Comparison of ENCODE assay signal across 8 mouse cellular contexts in the genomic region with DNA sequence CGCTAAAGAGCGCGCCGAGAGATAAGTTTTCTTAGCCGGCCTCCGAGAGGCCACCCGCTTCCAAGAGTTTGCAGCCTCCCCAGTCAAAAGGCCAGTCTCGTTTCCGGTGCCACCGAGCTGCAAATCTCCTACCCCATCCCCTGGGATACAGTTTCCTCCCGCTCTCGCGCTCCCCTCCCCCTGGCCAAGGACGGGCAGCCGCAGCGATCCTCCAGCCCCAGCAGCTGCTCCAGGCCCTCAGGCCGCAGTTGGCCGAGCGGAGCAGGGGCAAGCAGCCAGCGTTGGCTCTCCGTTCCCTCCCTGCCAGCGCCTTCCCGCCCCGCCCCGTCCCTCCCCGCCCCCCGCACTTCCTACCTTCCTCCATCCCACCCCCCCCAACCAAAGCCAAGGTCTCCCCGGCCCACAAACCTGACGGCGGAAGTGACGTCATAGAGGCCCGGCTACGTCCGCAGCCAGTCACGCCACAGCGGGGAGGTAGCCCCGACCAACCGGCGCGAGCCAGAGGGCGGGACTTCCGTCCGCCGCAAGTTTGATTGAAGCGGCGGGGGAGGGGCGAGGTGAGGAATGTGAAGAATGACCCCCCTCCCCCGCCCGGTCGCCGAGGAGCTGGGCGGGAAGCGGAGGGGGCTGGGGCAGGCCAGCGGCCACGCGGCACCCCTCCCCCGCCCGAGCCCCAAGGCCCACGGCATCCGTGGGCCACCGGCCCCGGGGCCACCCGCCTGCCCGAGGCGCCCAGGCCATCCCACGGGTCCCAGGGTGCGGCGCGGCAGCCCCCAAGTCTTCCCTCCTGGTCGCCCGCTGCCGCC. TPM values are rescaled to one million over a fixed set of nuclear protein-coding genes. Genes with fewer than 3 reads are reported as not detected.
DNase-seq lines count a peak whose midpoint lies in the region; ATAC-seq and TF ChIP-seq lines count a peak whose summit lies in the region.

No protein-coding gene starts in this region.

- in situ Hi-C loops in Patski (cut with MboI; ENCODE audit: low pct_unique_long_range_greater_than_20kb): no loop called here

- H3K27me3 ChIP-seq in Patski: no peaks in the 10 kb centered on the region
- H3K27me3 ChIP-seq in hindbrain, embryonic 13.5 days: no peaks in the 10 kb centered on the region

- H3K9me3 ChIP-seq in hindbrain, embryonic 13.5 days: no peaks in the 10 kb centered on the region

- CTCF ChIA-PET in Patski (lab: Charles Lee): interaction anchor here (1.1 to 1.8 kb wide), 2 partner anchors 12 to 26 kb away, joined by 3 read pairs; no protein-coding TSS in a partner anchor

- peak; percentile 88 for DNase-seq in Patski (ENCODE audit: low read depth, low spot score)
- DNase-seq in cerebellum, postnatal 14 days: peak; percentile 100
- peak; percentile 93 to 94 for DNase-seq in frontal cortex, postnatal 14 days (ENCODE audit: low spot score in 2 of 2)
- peak; percentile 85 to 91 for DNase-seq in layer of hippocampus, postnatal 25 days (ENCODE audit: extremely low spot score in 1 of 2, low spot score in 1 of 2)
- DNase-seq in lung, postnatal 25 days (ENCODE audit: low spot score): peak; percentile 98
- DNase-seq in retina, embryonic 14.5 days (ENCODE audit: low spot score): peak; percentile 99
- DNase-seq in thymus, postnatal 4 days: peak; percentile 98

- H3K9ac ChIP-seq in hindbrain, embryonic 13.5 days: peak overlapping the region; percentile 99

- TF ChIP-seq CTCF in Patski (IDR thresholded peaks at IDR 0.05): no peak

- under 1% methylated on average over 51 of the region's 72 CpGs for WGBS in hindbrain, embryonic 13.5 days

- H3K4me2 ChIP-seq in hindbrain, embryonic 13.5 days: peak overlapping the region; percentile 78

- peak overlapping the region; percentile 88 for H3K4me3 ChIP-seq in hindbrain, embryonic 13.5 days

- peak overlapping the region; percentile 100 for H3K27ac ChIP-seq in hindbrain, embryonic 13.5 days

- peaks cover 31% of the 10 kb centered on the region for H3K4me1 ChIP-seq in hindbrain, embryonic 13.5 days (replicated peaks)

- POLR2A ChIA-PET in Patski (lab: Charles Lee): interaction anchor here (1.0 to 1.5 kb wide), 3 partner anchors 12 to 20 kb away, joined by 3 to 9 read pairs (median 4); no protein-coding TSS in a partner anchor

- no peaks in the 10 kb centered on the region for H3K36me3 ChIP-seq in hindbrain, embryonic 13.5 days

- ATAC-seq in Patski: peak; percentile 73
- ATAC-seq in hindbrain, embryonic 13.5 days (ENCODE audit: low FRiP score): peak; percentile 89

RNA-seq across cellular contexts. Expression of gene A830005F24Rik, which starts 32.3 kb away (rescaled TPM):
- 1.8 TPM for polyA plus RNA-seq in Patski (2021)
- 3.6 and 4.4 TPM in 2 replicates for polyA plus RNA-seq in hindbrain, embryonic 13.5 days (2015; fragmentation: Nextera tagmentation; extraction: Ambion mirVana)
- 1 to 10 TPM; 1.8 to 2.1 TPM for total RNA-seq in layer of hippocampus, postnatal 25 days (2021)

RNA-seq across cellular contexts. Expression of gene Zfp169, which starts 32.4 kb away (rescaled TPM):
- polyA plus RNA-seq in Patski (2021): 5.6 TPM
- polyA plus RNA-seq in hindbrain, embryonic 13.5 days (2015; fragmentation: Nextera tagmentation; extraction: Ambion mirVana): 7.6 and 8.2 TPM in 2 replicates
- 10 to 100 TPM; 19.3 to 24.9 TPM for total RNA-seq in layer of hippocampus, postnatal 25 days (2021)

Comparison
In these comparisons a context has a peak if more than half of its experiments do, and no peak if none do; other contexts are left out.
1. Peak in every context shown above with its lines: DNase-seq, ATAC-seq, H3K4me3 ChIP-seq and H3K27ac ChIP-seq.